Mouse (Mus musculus): ENCODE results near the gene Tef.

- TF ChIP-seq CTCF (IDR thresholded peaks at IDR 0.05; ENCODE audit: low read depth, low read length), result no peak
- TF ChIP-seq POLR2AphosphoS5 (IDR thresholded peaks at IDR 0.05; ENCODE audit: insufficient replicate concordance, low read depth, low read length), result no peak
These were observed 35.8 kb upstream of the Tef start for GRCm38 (mm10) chr15:81766439-81766838.
